9 mouse cellular contexts compared by ENCODE assay signal in genomic region chrX:7658031-7658784, GRCm38 (mm10). TPM values are rescaled to one million over a fixed set of nuclear protein-coding genes. Genes with fewer than 3 reads are reported as not detected.
A peak's percentile ranks its signal among the peaks of the same experiment; 100 is the strongest.
DNase-seq lines count a peak whose midpoint lies in the region; ATAC-seq lines count a peak whose summit lies in the region.
"Had no signal": no experiment of that assay in that cellular context is flagged by ENCODE, and none has a peak within 500 bp of the region (broad histone marks: within the 10 kb centered on the region; RNA-seq: fewer than 3 reads in every experiment).

No protein-coding gene starts in this region.

- H3K4me2 ChIP-seq in intestine, embryonic 15.5 days (replicated peaks) = peak overlapping the region; percentile 59
- H3K4me2 ChIP-seq in liver, embryonic 16.5 days (ENCODE audit: low read depth, low read length) = peak overlapping the region; percentile 55

- peak overlapping the region; percentile 28; the same call in 1 of the 2 replicates for H3K9ac ChIP-seq in intestine, embryonic 15.5 days
- H3K9ac ChIP-seq in liver, embryonic 16.5 days (ENCODE audit: low read depth, low read length) = no peak overlapping the region

- 19% methylated on average over 15 of the region's 15 CpGs for WGBS in intestine, embryonic 15.5 days
- WGBS in liver, embryonic 16.5 days (ENCODE audit: insufficient replicate concordance) = 24% methylated on average over 14 of the region's 15 CpGs

- intact Hi-C loops in gastrocnemius, postnatal 14 days (cut with DNase I; ENCODE audit: low total_unique reads) = no loop called here

- H3K27me3 ChIP-seq in intestine, embryonic 15.5 days (replicated peaks) = no peaks in the 10 kb centered on the region
- H3K27me3 ChIP-seq in liver, embryonic 16.5 days (ENCODE audit: control insufficient read depth, insufficient read depth, low read depth, low read length) = no peaks in the 10 kb centered on the region

- peak; percentile 44 for DNase-seq in ovary, postnatal 36 days (ENCODE audit: low spot score)
- no peak for DNase-seq in ovary, postnatal 10 days (ENCODE audit: low spot score)
- DNase-seq in gastrocnemius, postnatal 14 days = peak; percentile 37
- DNase-seq in skeletal muscle tissue, adult 2 months (ENCODE audit: low read depth, low spot score) = peak; percentile 71
- no peak for DNase-seq in left cerebral cortex, adult 18-20 months (ENCODE audit: low spot score in 2 of 2)

- H3K36me3 ChIP-seq in intestine, embryonic 15.5 days = no peaks in the 10 kb centered on the region
- H3K36me3 ChIP-seq in liver, embryonic 16.5 days (ENCODE audit: control insufficient read depth, insufficient read depth) = no peaks in the 10 kb centered on the region

- peak overlapping the region; percentile 52 for H3K4me3 ChIP-seq in intestine, embryonic 15.5 days (replicated peaks)
- H3K4me3 ChIP-seq in liver, embryonic 16.5 days (ENCODE audit: low read depth, low read length) = peak overlapping the region; percentile 61

- ATAC-seq in intestine, embryonic 15.5 days = peak; percentile 89
- peak; percentile 46; the same call in 1 of the 2 replicates for ATAC-seq in liver, embryonic 16.5 days (ENCODE audit: low read depth)
- ATAC-seq in inflammation-experienced regulatory T-cells, adult 6 months = no peak
- ATAC-seq: Patski had no signal

- H3K9me3 ChIP-seq in intestine, embryonic 15.5 days = no peaks in the 10 kb centered on the region
- no peaks in the 10 kb centered on the region for H3K9me3 ChIP-seq in liver, embryonic 16.5 days (replicated peaks; ENCODE audit: control insufficient read depth, low read length)

- H3K27ac ChIP-seq in intestine, embryonic 15.5 days = peak overlapping the region; percentile 66
- H3K27ac ChIP-seq in liver, embryonic 16.5 days (ENCODE audit: low read length) = no peak overlapping the region; the same call in 1 of the 2 replicates

- no peaks in the 10 kb centered on the region for H3K4me1 ChIP-seq in intestine, embryonic 15.5 days (replicated peaks)
- H3K4me1 ChIP-seq in liver, embryonic 16.5 days (ENCODE audit: control insufficient read depth, low read depth, low read length) = no peaks in the 10 kb centered on the region; the same call in 1 of the 2 replicates

RNA-seq across cellular contexts. Expression of gene Prickle3, which starts 1.1 kb away (rescaled TPM):
- total RNA-seq in gastrocnemius, postnatal 14 days (2021) = 10 to 100 TPM; 10.3 to 18.7 TPM
- polyA plus RNA-seq in intestine, embryonic 15.5 days (2015; fragmentation: Nextera tagmentation; extraction: Ambion mirVana) = 6.6 and 6.8 TPM in 2 replicates
- 1.4 and 2.3 TPM in 2 replicates for polyA plus RNA-seq in liver, embryonic 16.5 days (2015; fragmentation: Nextera tagmentation; extraction: Ambion mirVana)
- 1 to 10 TPM; 4.6 to 8.3 (median 7.4) TPM for polyA plus RNA-seq in inflammation-experienced regulatory T-cells, adult 6 months (2017; shearing (Covaris generic))
- total RNA-seq in left cerebral cortex, adult 18-20 months (2021) = 1 to 10 TPM; 1.9 to 2.5 TPM

RNA-seq across cellular contexts. Expression of gene Plp2, which starts 13.0 kb away (rescaled TPM):
- 10 to 100 TPM; 40.3 to 50.8 TPM for total RNA-seq in gastrocnemius, postnatal 14 days (2021)
- polyA plus RNA-seq in intestine, embryonic 15.5 days (2015; fragmentation: Nextera tagmentation; extraction: Ambion mirVana) = 198 and 212 TPM in 2 replicates
- polyA plus RNA-seq in liver, embryonic 16.5 days (2015; fragmentation: Nextera tagmentation; extraction: Ambion mirVana) = 24.8 and 29.2 TPM in 2 replicates
- 100 to 1,000 TPM; 140 to 192 (median 157) TPM for polyA plus RNA-seq in inflammation-experienced regulatory T-cells, adult 6 months (2017; shearing (Covaris generic))
- total RNA-seq in left cerebral cortex, adult 18-20 months (2021) = 10 to 100 TPM in 1 of 2 experiments, 1 to 10 TPM in 1; 8.8 to 11.1 TPM

RNA-seq across cellular contexts. Expression of gene Syp, which starts 19.9 kb away (rescaled TPM):
- 1 to 10 TPM in 1 of 2 experiments, under 1 TPM in 1; 0.86 to 1.4 TPM for total RNA-seq in gastrocnemius, postnatal 14 days (2021)
- polyA plus RNA-seq in intestine, embryonic 15.5 days (2015; fragmentation: Nextera tagmentation; extraction: Ambion mirVana) = 6.3 and 6.5 TPM in 2 replicates
- polyA plus RNA-seq in liver, embryonic 16.5 days (2015; fragmentation: Nextera tagmentation; extraction: Ambion mirVana) = 0.25 and 0.32 TPM in 2 replicates
- polyA plus RNA-seq in inflammation-experienced regulatory T-cells, adult 6 months (2017; shearing (Covaris generic)) = 1 to 10 TPM; 1.8 to 7.0 (median 7.0) TPM
- 1,000 to 10,000 TPM; 1,889 to 1,992 TPM for total RNA-seq in left cerebral cortex, adult 18-20 months (2021)

RNA-seq across cellular contexts. Expression of gene Magix, which starts 22.8 kb away (rescaled TPM):
- total RNA-seq in gastrocnemius, postnatal 14 days (2021) = 1 to 10 TPM; 4.4 to 6.4 TPM
- polyA plus RNA-seq in intestine, embryonic 15.5 days (2015; fragmentation: Nextera tagmentation; extraction: Ambion mirVana) = 0.57 and 0.71 TPM in 2 replicates
- 0.12 TPM in 1 of 2 replicates, not detected in the other for polyA plus RNA-seq in liver, embryonic 16.5 days (2015; fragmentation: Nextera tagmentation; extraction: Ambion mirVana)
- not detected for polyA plus RNA-seq in inflammation-experienced regulatory T-cells, adult 6 months (2017; shearing (Covaris generic))
- under 1 TPM; 0.19 to 0.44 TPM for total RNA-seq in left cerebral cortex, adult 18-20 months (2021)

RNA-seq across cellular contexts. Expression of gene Gpkow, which starts 38.7 kb away (rescaled TPM):
- total RNA-seq in gastrocnemius, postnatal 14 days (2021) = 10 to 100 TPM; 15.9 to 16.4 TPM
- 27.6 and 31.8 TPM in 2 replicates for polyA plus RNA-seq in intestine, embryonic 15.5 days (2015; fragmentation: Nextera tagmentation; extraction: Ambion mirVana)
- 13.4 and 14.0 TPM in 2 replicates for polyA plus RNA-seq in liver, embryonic 16.5 days (2015; fragmentation: Nextera tagmentation; extraction: Ambion mirVana)
- polyA plus RNA-seq in inflammation-experienced regulatory T-cells, adult 6 months (2017; shearing (Covaris generic)) = 10 to 100 TPM; 48.0 to 54.7 (median 52.7) TPM
- total RNA-seq in left cerebral cortex, adult 18-20 months (2021) = 10 to 100 TPM; 33.8 to 34.2 TPM

Comparison
In these comparisons a context has a peak if more than half of its experiments do, and no peak if none do; other contexts are left out.
1. DNase-seq: peak in ovary, postnatal 36 days (single experiment), gastrocnemius, postnatal 14 days (single experiment) and skeletal muscle tissue, adult 2 months (single experiment); none in ovary, postnatal 10 days (single experiment) and left cerebral cortex, adult 18-20 months (0 of 2).